Mouse (Mus musculus) bone marrow macrophage, adult 2 months (primary cell): ENCODE data around the gene Tcf25.

Experiments used
- CTCF ChIP-seq: IDR thresholded peaks from 2 replicates; pipeline ENCODE4 v1.5.1; 2012; ENCODE audit warnings: low read depth, mild to moderate bottlenecking, low read length, moderate library complexity
- POLR2A ChIP-seq: IDR thresholded peaks from 2 replicates; pipeline ENCODE4 v1.6.1; 2012; ENCODE audit warnings: mild to moderate bottlenecking, low read depth, low read length, borderline replicate concordance

- no peak for TF ChIP-seq CTCF
- no peak for TF ChIP-seq POLR2A
These were observed 40.7 kb downstream of the Tcf25 start for GRCm38 (mm10) chr8:123414255-123414654.
